Mouse (Mus musculus): ENCODE measurements at regions not wholly inside any gene's neighbourhood (a gene's known extent, or its start where the extent isn't known, plus 50 kb on each side); places are given as distances from the start of the nearest gene placed in this dataset.

DNA sequence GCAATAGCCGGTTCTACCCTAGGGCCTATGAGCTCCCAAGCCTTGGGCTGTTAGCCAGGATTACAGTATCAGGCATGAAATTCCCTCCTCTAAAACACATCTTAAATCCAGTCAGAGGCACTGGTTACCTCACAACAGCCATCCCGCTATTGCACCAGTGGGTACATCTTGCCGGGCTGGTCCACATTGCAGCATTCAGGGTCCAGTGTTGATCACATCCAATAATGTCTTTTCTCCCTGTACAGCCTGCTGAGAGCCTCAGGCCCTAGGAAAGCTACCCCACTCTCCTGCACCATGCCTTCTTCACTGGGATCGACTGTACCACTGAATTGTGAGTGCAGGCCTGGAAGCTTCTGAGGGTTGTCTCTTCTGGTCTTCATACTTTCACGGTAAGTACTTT lies 86.0 kb upstream of the Zdhhc25 start:
- TF ChIP-seq EP300 (IDR thresholded peaks at IDR 0.05) (no peak), CTCF (IDR thresholded peaks at IDR 0.05) (no peak)

Measured in lung, postnatal 0 days (tissue).